Mouse (Mus musculus) lung, embryonic 16.5 days (tissue): ENCODE data around the gene Cd276. TPM values are rescaled to one million over a fixed set of nuclear protein-coding genes. Genes with fewer than 3 reads are reported as not detected.

Source experiments
- ATAC-seq: fragments of 200-750 bp; cut with Nextera tagmentation; 2 replicates; pipeline ENCODE4 v1.8.0; 2017; ENCODE audit warnings: low read depth, mild to moderate bottlenecking, moderate library complexity
- H3K27ac ChIP-seq: fragments of 300-500 bp; sonication (generic); 2 replicates; pipeline ENCODE4 v1.5.1; 2014; ENCODE audit warnings: mild to moderate bottlenecking, control low read depth, low read length
- H3K27me3 ChIP-seq: fragments of 300-500 bp; sonication (generic); 2 replicates; pipeline ENCODE4 v1.6.1; 2014; ENCODE audit warnings: low read depth, low read length, mixed read lengths; ENCODE audit not compliant: control insufficient read depth, insufficient read depth
- H3K36me3 ChIP-seq: fragments of 300-500 bp; sonication (generic); 2 replicates; pipeline ENCODE4 v1.6.1; 2014; ENCODE audit warnings: low read length; ENCODE audit not compliant: control insufficient read depth, insufficient read depth
- H3K4me1 ChIP-seq: fragments of 300-500 bp; sonication (generic); replicated peaks from 2 replicates; pipeline ENCODE4 v1.6.1; 2014; ENCODE audit warnings: low read length, mixed read lengths; ENCODE audit not compliant: control insufficient read depth, insufficient read depth
- H3K4me2 ChIP-seq: fragments of 300-500 bp; sonication (generic); 2 replicates; pipeline ENCODE4 v1.6.1; 2014; ENCODE audit warnings: low read depth, low read length, control low read depth
- H3K4me3 ChIP-seq: fragments of 300-500 bp; sonication (generic); 2 replicates; pipeline ENCODE4 v1.5.1; 2014; ENCODE audit warnings: mild to moderate bottlenecking, low read length, control low read depth
- H3K9ac ChIP-seq: fragments of 300-500 bp; sonication (generic); 2 replicates; pipeline ENCODE4 v1.6.1; 2014; ENCODE audit warnings: low read length, control low read depth
- H3K9me3 ChIP-seq: fragments of 300-500 bp; sonication (generic); 2 replicates; pipeline ENCODE4 v1.6.1; 2016; ENCODE audit warnings: low read length; ENCODE audit not compliant: control insufficient read depth
- WGBS: fragments of 180-500 bp; shearing (Covaris S2); extraction: QIAGEN DNeasy Blood & Tissue Kit; methylation state at CpG from one replicate; pipeline ENCODE4 v1.1.7; 2014; 5-methylcytosine and 5-hydroxymethylcytosine counted together
- polyA plus RNA-seq: library from polyadenylated mRNA; unstranded; fragments of >200 nt; fragmentation: Nextera tagmentation; extraction: Ambion mirVana; gene quantifications from 2 replicates; pipeline ENCODE4 v1.2.1, GENCODE M21; 2015

The Cd276 gene
- polyA plus RNA-seq, 1 experiment from 2014 or later = 41.2 TPM

GRCm38 (mm10) chr9:58521883-58522423, 33.3 kb downstream of the Cd276 start:
- Histone ChIP-seq H3K4me1 (no peaks in the 10 kb centered on the region), H3K9me3 (no peaks in the 10 kb centered on the region), H3K9ac (no peak overlapping the region), H3K4me2 (no peak overlapping the region), H3K36me3 (no peaks in the 10 kb centered on the region), H3K27ac (no peak overlapping the region), H3K27me3 (no peaks in the 10 kb centered on the region), H3K4me3 (no peak overlapping the region)
- no peak for ATAC-seq
- WGBS = 53% methylated on average over 4 of the region's 4 CpGs

GRCm38 (mm10) chr9:58520816-58521581, 34.2 kb downstream of the Cd276 start:
- no peaks in the 10 kb centered on the region for H3K36me3 ChIP-seq
- H3K27me3 ChIP-seq = no peaks in the 10 kb centered on the region
- 67% methylated on average over 5 of the region's 5 CpGs for WGBS
- no peak overlapping the region for H3K4me2 ChIP-seq
- no peaks in the 10 kb centered on the region for H3K4me1 ChIP-seq
- H3K4me3 ChIP-seq = no peak overlapping the region
- no peak overlapping the region for H3K27ac ChIP-seq
- no peak overlapping the region for H3K9ac ChIP-seq
- H3K9me3 ChIP-seq = no peaks in the 10 kb centered on the region
- no peak for ATAC-seq

- H3K4me2 ChIP-seq = no peak overlapping the region
- no peaks in the 10 kb centered on the region for H3K27me3 ChIP-seq
- H3K4me3 ChIP-seq = no peak overlapping the region
- H3K4me1 ChIP-seq = no peaks in the 10 kb centered on the region
- ATAC-seq = no peak
- no peak overlapping the region for H3K27ac ChIP-seq
- H3K36me3 ChIP-seq = no peaks in the 10 kb centered on the region
- no peak overlapping the region for H3K9ac ChIP-seq
- H3K9me3 ChIP-seq = no peaks in the 10 kb centered on the region
- WGBS = 61% methylated on average over 3 of the region's 3 CpGs
Measured at GRCm38 (mm10) chr9:58519953-58520352, 35.3 kb downstream of the Cd276 start.

- H3K27ac ChIP-seq = no peak overlapping the region
- no peak overlapping the region for H3K4me3 ChIP-seq
- H3K9ac ChIP-seq = no peak overlapping the region
- no peaks in the 10 kb centered on the region for H3K9me3 ChIP-seq
- H3K36me3 ChIP-seq = no peaks in the 10 kb centered on the region
- H3K4me2 ChIP-seq = no peak overlapping the region
- WGBS = 39% methylated on average over 9 of the region's 9 CpGs
- no peaks in the 10 kb centered on the region for H3K27me3 ChIP-seq
- H3K4me1 ChIP-seq = no peaks in the 10 kb centered on the region
- ATAC-seq = no peak
Measured at GRCm38 (mm10) chr9:58517866-58518750, 37.1 kb downstream of the Cd276 start.

GRCm38 (mm10) chr9:58516480-58516879, 38.8 kb downstream of the Cd276 start:
- Histone ChIP-seq H3K9ac (no peak overlapping the region), H3K27me3 (no peaks in the 10 kb centered on the region), H3K27ac (no peak overlapping the region), H3K9me3 (no peaks in the 10 kb centered on the region), H3K4me1 (no peaks in the 10 kb centered on the region), H3K36me3 (no peaks in the 10 kb centered on the region), H3K4me3 (no peak overlapping the region), H3K4me2 (no peak overlapping the region)
- WGBS = 81% methylated on average over 3 of the region's 3 CpGs
- no peak for ATAC-seq

- Histone ChIP-seq H3K4me1 (no peaks in the 10 kb centered on the region), H3K27me3 (no peaks in the 10 kb centered on the region), H3K27ac (no peak overlapping the region), H3K9ac (no peak overlapping the region), H3K9me3 (no peaks in the 10 kb centered on the region), H3K36me3 (no peaks in the 10 kb centered on the region), H3K4me2 (no peak overlapping the region), H3K4me3 (no peak overlapping the region)
- WGBS = 29% methylated on average over 5 of the region's 5 CpGs
- no peak for ATAC-seq
Measured at GRCm38 (mm10) chr9:58513749-58514148, 41.5 kb downstream of the Cd276 start.

DNA sequence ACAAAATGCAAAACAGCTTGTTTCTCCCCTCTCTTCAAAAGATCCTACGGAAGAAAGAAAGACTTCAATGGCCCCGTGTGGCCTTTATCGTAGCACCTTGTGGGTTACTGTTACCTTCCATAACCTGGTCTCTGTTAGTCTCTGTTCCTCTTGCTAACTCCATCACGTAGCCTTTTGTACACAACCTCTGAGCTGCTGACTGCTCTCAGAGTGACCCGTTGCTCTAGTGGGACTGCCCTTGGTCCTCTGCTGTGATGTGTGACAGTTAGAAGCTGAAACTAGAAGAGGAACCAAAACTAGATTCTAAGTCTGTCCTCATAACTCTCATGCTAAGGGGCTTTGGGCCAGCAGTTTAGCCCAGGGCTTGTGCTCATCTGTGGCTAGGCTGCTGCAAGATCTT, 44.8 kb downstream of the Cd276 start:
- H3K27me3 ChIP-seq = no peaks in the 10 kb centered on the region
- no peak overlapping the region for H3K9ac ChIP-seq
- no peak for ATAC-seq
- no peak overlapping the region for H3K27ac ChIP-seq
- H3K9me3 ChIP-seq = no peaks in the 10 kb centered on the region
- H3K36me3 ChIP-seq = no peaks in the 10 kb centered on the region
- H3K4me3 ChIP-seq = no peak overlapping the region
- 78% methylated on average over 5 of the region's 5 CpGs for WGBS
- H3K4me2 ChIP-seq = no peak overlapping the region
- H3K4me1 ChIP-seq = no peaks in the 10 kb centered on the region

- 71% methylated on average over 8 of the region's 8 CpGs for WGBS
- no peaks in the 10 kb centered on the region for H3K4me1 ChIP-seq
- no peak overlapping the region for H3K27ac ChIP-seq
Measured at GRCm38 (mm10) chr9:58507216-58508005, 47.8 kb downstream of the Cd276 start.

More at GRCm38 (mm10) chr9:58507216-58508005, 47.8 kb downstream of the Cd276 start:
- Histone ChIP-seq H3K27me3 (no peaks in the 10 kb centered on the region), H3K9ac (no peak overlapping the region), H3K9me3 (no peaks in the 10 kb centered on the region), H3K4me3 (no peak overlapping the region), H3K36me3 (no peaks in the 10 kb centered on the region), H3K4me2 (no peak overlapping the region)
- no peak for ATAC-seq
